Mouse (Mus musculus) layer of hippocampus, postnatal 14 days (tissue): ENCODE measurements around the gene Mthfsl. TPM values are rescaled to one million over a fixed set of nuclear protein-coding genes. Genes with fewer than 3 reads are reported as not detected.
"Not testable (repeated sequence)": the region's sequence is repeated elsewhere in the genome, so short reads cannot be mapped to it uniquely, and the experiment has no call there.

Source experiments
- DNase-seq, 2 experiments: peaks; one replicate each; pipeline ENCODE4 v3.0.0; 2021 to 2022; ENCODE audit warnings: low spot score in 2 of 2, mixed read lengths in 1 of 2
- long read RNA-seq, 2 experiments: library from polyadenylated mRNA; stranded (forward); transcript quantifications; one replicate each; pipeline ENCODE4 v2.0.0; 2021
- total RNA-seq, 2 experiments: library from RNA; stranded (reverse); gene quantifications; 2 replicates each; pipeline ENCODE4 v1.2.3; 2021

The Mthfsl gene
- 10 to 100 TPM; 29.0 to 32.6 TPM for total RNA-seq
- long read RNA-seq, experiment 1, transcript Mthfsl-204 (4 exons, 725 nt), result major isoform, 7 of 19 reads
- long read RNA-seq, experiment 1, partial matches to known transcripts, result 0 of 19 reads
- long read RNA-seq, experiment 1, other reads (novel, unspliced or antisense), result 9 of 19 reads
- long read RNA-seq, experiment 2, transcript Mthfsl-201 (3 exons, 801 nt), result major isoform, 7 of 52 reads
- long read RNA-seq, experiment 2, transcript Mthfsl-204 (4 exons, 725 nt), result minor isoform, 6 of 52 reads
- long read RNA-seq, experiment 2, transcript Mthfsl-203 (2 exons, 473 nt), result minor isoform, 5 of 52 reads
- long read RNA-seq, experiment 2, partial matches to known transcripts, result 12 of 52 reads
- long read RNA-seq, experiment 2, other reads (novel, unspliced or antisense), result 18 of 52 reads

- DNase-seq, result peak; percentile 57 to 68
Measured at GRCm38 (mm10) chr9:88719989-88720537, at the start of gene Mthfsl. Gene Mthfsl, minus strand, starts transcription at chr9:88720296.

GRCm38 (mm10) chr9:88769470-88769869 is 49.4 kb upstream of the Mthfsl start:
- not testable (repeated sequence) for DNase-seq

GRCm38 (mm10) chr9:88746687-88747086 is 26.6 kb upstream of the Mthfsl start:
- DNase-seq, result peak in 1 of 2 experiments; percentile 20

GRCm38 (mm10) chr9:88746046-88746445 is 25.9 kb upstream of the Mthfsl start:
- DNase-seq, result not testable (repeated sequence)

- DNase-seq, result not testable (repeated sequence)
Measured at GRCm38 (mm10) chr9:88735289-88735688, 15.2 kb upstream of the Mthfsl start.

GRCm38 (mm10) chr9:88733182-88733581 is 13.1 kb upstream of the Mthfsl start:
- DNase-seq, result not testable (repeated sequence)

GRCm38 (mm10) chr9:88732334-88732733 is 12.2 kb upstream of the Mthfsl start:
- not testable (repeated sequence) for DNase-seq

- DNase-seq, result not testable (repeated sequence)
Measured at GRCm38 (mm10) chr9:88731728-88732127, 11.6 kb upstream of the Mthfsl start, which contains the start of gene Bcl2a1d. Gene Bcl2a1d, minus strand, starts transcription at chr9:88731914.

GRCm38 (mm10) chr9:88728311-88728710 is 8.2 kb upstream of the Mthfsl start:
- DNase-seq, result not testable (repeated sequence)

- DNase-seq, result not testable (repeated sequence)
Measured at GRCm38 (mm10) chr9:88721628-88722027, 1.5 kb upstream of the Mthfsl start.

- peak in 1 of 2 experiments; percentile 46 for DNase-seq
Measured at GRCm38 (mm10) chr9:88719073-88719921, 799 bp downstream of the Mthfsl start.

GRCm38 (mm10) chr9:88718593-88718992 is 1.5 kb downstream of the Mthfsl start:
- not testable (repeated sequence) for DNase-seq

GRCm38 (mm10) chr9:88718140-88718539 is 2.0 kb downstream of the Mthfsl start:
- not testable (repeated sequence) for DNase-seq

GRCm38 (mm10) chr9:88714515-88714914 is 5.6 kb downstream of the Mthfsl start:
- not testable (repeated sequence) for DNase-seq

GRCm38 (mm10) chr9:88712164-88712749 is 7.8 kb downstream of the Mthfsl start:
- DNase-seq, result not testable (repeated sequence)

GRCm38 (mm10) chr9:88710910-88711438 is 9.1 kb downstream of the Mthfsl start:
- DNase-seq, result not testable (repeated sequence)

GRCm38 (mm10) chr9:88710439-88710838 is 9.7 kb downstream of the Mthfsl start:
- DNase-seq, result not testable (repeated sequence)

GRCm38 (mm10) chr9:88709794-88710193 is 10.3 kb downstream of the Mthfsl start:
- not testable (repeated sequence) for DNase-seq

GRCm38 (mm10) chr9:88709304-88709703 is 10.8 kb downstream of the Mthfsl start:
- DNase-seq, result no peak

- no peak for DNase-seq
Measured at GRCm38 (mm10) chr9:88706700-88707099, 13.4 kb downstream of the Mthfsl start.

- DNase-seq, result not testable (repeated sequence)
Measured at GRCm38 (mm10) chr9:88705157-88705556, 14.9 kb downstream of the Mthfsl start.
